8 mouse cellular contexts compared by ENCODE assay signal in genomic region chr11:19013141-19014112, GRCm38 (mm10). TPM values are rescaled to one million over a fixed set of nuclear protein-coding genes. Genes with fewer than 3 reads are reported as not detected.
DNase-seq lines count a peak whose midpoint lies in the region; ATAC-seq and TF ChIP-seq lines count a peak whose summit lies in the region.

No protein-coding gene starts in this region.

- peak overlapping the region; percentile 59 for H3K4me3 ChIP-seq in lung, adult 2 months (replicated peaks; ENCODE audit: extremely low read depth, low read depth, low read length)
- H3K4me3 ChIP-seq in embryonic facial prominence, embryonic 12.5 days: peak overlapping the region; percentile 65
- peak overlapping the region; percentile 88 for H3K4me3 ChIP-seq in hindbrain, embryonic 11.5 days (ENCODE audit: low read depth, low read length)
- peak overlapping the region; percentile 57 for H3K4me3 ChIP-seq in lung, embryonic 15.5 days
- H3K4me3 ChIP-seq in stomach, embryonic 16.5 days (replicated peaks; ENCODE audit: low read length): peak overlapping the region; percentile 88

- peak overlapping the region; percentile 85 for H3K9ac ChIP-seq in embryonic facial prominence, embryonic 12.5 days
- peak overlapping the region; percentile 99 for H3K9ac ChIP-seq in hindbrain, embryonic 11.5 days (ENCODE audit: low read depth, low read length)
- H3K9ac ChIP-seq in lung, embryonic 15.5 days: peak overlapping the region; percentile 84
- H3K9ac ChIP-seq in stomach, embryonic 16.5 days (ENCODE audit: low read length): peak overlapping the region; percentile 93

- no peak for ATAC-seq in embryonic facial prominence, embryonic 12.5 days (ENCODE audit: insufficient number of reproducible peaks, insufficient read depth, low FRiP score, low TSS enrichment)
- peak; percentile 26; the same call in 1 of the 2 replicates for ATAC-seq in hindbrain, embryonic 11.5 days (ENCODE audit: low FRiP score)
- no peak for ATAC-seq in lung, embryonic 15.5 days (ENCODE audit: borderline replicate concordance, extremely low read depth, low FRiP score, low TSS enrichment)
- ATAC-seq in stomach, embryonic 16.5 days (ENCODE audit: insufficient read depth, low FRiP score): peak; percentile 56; the same call in 1 of the 2 replicates
- ATAC-seq in granulocyte monocyte progenitor cell, adult 5-6 weeks (replicated peaks; ENCODE audit: poor library complexity, severe bottlenecking): no peak

- no peak for TF ChIP-seq CTCF in lung, adult 2 months (IDR thresholded peaks at IDR 0.05; ENCODE audit: insufficient read depth, low read length)

- peaks cover 24% of the 10 kb centered on the region for H3K27me3 ChIP-seq in embryonic facial prominence, embryonic 12.5 days
- no peaks in the 10 kb centered on the region for H3K27me3 ChIP-seq in hindbrain, embryonic 11.5 days (ENCODE audit: control insufficient read depth, insufficient read depth, low read length)
- 0 out of 2 replicates have a peak, but pooled peaks cover 3% of the 10 kb centered on the region for H3K27me3 ChIP-seq in lung, embryonic 15.5 days
- no peaks in the 10 kb centered on the region for H3K27me3 ChIP-seq in stomach, embryonic 16.5 days (ENCODE audit: control insufficient read depth, insufficient read depth, low read length)

- H3K4me2 ChIP-seq in embryonic facial prominence, embryonic 12.5 days (replicated peaks): peak overlapping the region; percentile 80
- peak overlapping the region; percentile 92 for H3K4me2 ChIP-seq in hindbrain, embryonic 11.5 days (replicated peaks; ENCODE audit: low read depth, low read length)
- peak overlapping the region; percentile 64 for H3K4me2 ChIP-seq in lung, embryonic 15.5 days
- H3K4me2 ChIP-seq in stomach, embryonic 16.5 days (ENCODE audit: low read depth, low read length): peak overlapping the region; percentile 85

- no peaks in the 10 kb centered on the region for H3K9me3 ChIP-seq in embryonic facial prominence, embryonic 12.5 days
- no peaks in the 10 kb centered on the region for H3K9me3 ChIP-seq in hindbrain, embryonic 11.5 days (ENCODE audit: control insufficient read depth, low read length)
- H3K9me3 ChIP-seq in lung, embryonic 15.5 days: no peaks in the 10 kb centered on the region
- no peaks in the 10 kb centered on the region for H3K9me3 ChIP-seq in stomach, embryonic 16.5 days (replicated peaks; ENCODE audit: control insufficient read depth, low read length)

- H3K27ac ChIP-seq in embryonic facial prominence, embryonic 12.5 days: peak overlapping the region; percentile 80
- H3K27ac ChIP-seq in hindbrain, embryonic 11.5 days (ENCODE audit: low read depth, low read length): peak overlapping the region; percentile 99
- peak overlapping the region; percentile 84 for H3K27ac ChIP-seq in lung, embryonic 15.5 days
- peak overlapping the region; percentile 95 for H3K27ac ChIP-seq in stomach, embryonic 16.5 days (ENCODE audit: low read length)

- WGBS in lung, adult 2 months: 23% methylated on average over 25 of the region's 25 CpGs
- WGBS in embryonic facial prominence, embryonic 12.5 days: 11% methylated on average over 25 of the region's 25 CpGs
- WGBS in hindbrain, embryonic 11.5 days: 7% methylated on average over 25 of the region's 25 CpGs
- WGBS in lung, embryonic 15.5 days: 10% methylated on average over 25 of the region's 25 CpGs
- 6% methylated on average over 25 of the region's 25 CpGs for WGBS in stomach, embryonic 16.5 days

- TF ChIP-seq POLR2A in lung, adult 2 months (IDR thresholded peaks at IDR 0.05; ENCODE audit: borderline replicate concordance, extremely low read depth, low read depth, low read length): no peak

- DNase-seq in lung, adult 2 months: peak; percentile 33
- no peak for DNase-seq in lung, postnatal 25 days (ENCODE audit: low spot score)
- peak; percentile 71 for DNase-seq in hindbrain, embryonic 11.5 days (ENCODE audit: low spot score)
- DNase-seq in thymus, postnatal 10 days (ENCODE audit: low spot score in 2 of 2): no peak

- peaks cover 5% of the 10 kb centered on the region for H3K4me1 ChIP-seq in lung, adult 2 months (ENCODE audit: control insufficient read depth, insufficient read depth, low read length)
- 0 out of 2 replicates have a peak, but pooled peaks cover 6% of the 10 kb centered on the region for H3K4me1 ChIP-seq in embryonic facial prominence, embryonic 12.5 days
- peaks cover 15% of the 10 kb centered on the region for H3K4me1 ChIP-seq in hindbrain, embryonic 11.5 days (replicated peaks; ENCODE audit: control insufficient read depth, insufficient read depth, low read length)
- H3K4me1 ChIP-seq in lung, embryonic 15.5 days: no peaks in the 10 kb centered on the region; the same call in 1 of the 2 replicates
- peaks cover 12% of the 10 kb centered on the region for H3K4me1 ChIP-seq in stomach, embryonic 16.5 days (ENCODE audit: control insufficient read depth, insufficient read depth, low read length)

- no peaks in the 10 kb centered on the region; the same call in 1 of the 2 replicates for H3K36me3 ChIP-seq in embryonic facial prominence, embryonic 12.5 days
- peaks cover 2% of the 10 kb centered on the region; the same call in 1 of the 2 replicates for H3K36me3 ChIP-seq in hindbrain, embryonic 11.5 days (ENCODE audit: control insufficient read depth, insufficient read depth, low read length)
- no peaks in the 10 kb centered on the region for H3K36me3 ChIP-seq in lung, embryonic 15.5 days
- H3K36me3 ChIP-seq in stomach, embryonic 16.5 days (ENCODE audit: control insufficient read depth, insufficient read depth, low read length): 0 out of 2 replicates have a peak, but pooled peaks cover 5% of the 10 kb centered on the region

RNA-seq across cellular contexts. Expression of gene Meis1, which starts 5.4 kb away (rescaled TPM):
- 26.0 and 31.3 TPM in 2 replicates for polyA plus RNA-seq in lung, adult 2 months (2012; rRNA removed)
- 108 and 113 TPM in 2 replicates for polyA plus RNA-seq in embryonic facial prominence, embryonic 12.5 days (2016; fragmentation: Nextera tagmentation; extraction: Ambion mirVana)
- 132 and 149 TPM in 2 replicates for polyA plus RNA-seq in hindbrain, embryonic 11.5 days (2014; fragmentation: Nextera tagmentation; extraction: Ambion mirVana)
- polyA plus RNA-seq in lung, embryonic 15.5 days (2015; fragmentation: Nextera tagmentation; extraction: Ambion mirVana): 112 and 116 TPM in 2 replicates
- polyA plus RNA-seq in stomach, embryonic 16.5 days (2015; fragmentation: Nextera tagmentation; extraction: Ambion mirVana): 143 and 153 TPM in 2 replicates
- total RNA-seq in granulocyte monocyte progenitor cell, adult 5-6 weeks (2014; fragmentation: Nextera tagmentation): 12.6 and 24.4 TPM in 2 replicates
- total RNA-seq in granulocyte monocyte progenitor cell, adult 5-6 weeks (2017): 15.4 and 17.6 TPM in 2 replicates

Comparison
In these comparisons a context has a peak if more than half of its experiments do, and no peak if none do; other contexts are left out.
1. DNase-seq: peak in lung, adult 2 months (single experiment) and hindbrain, embryonic 11.5 days (single experiment); none in lung, postnatal 25 days (single experiment) and thymus, postnatal 10 days (0 of 2).
2. ATAC-seq: peak in hindbrain, embryonic 11.5 days (single experiment) and stomach, embryonic 16.5 days (single experiment); none in embryonic facial prominence, embryonic 12.5 days (single experiment), lung, embryonic 15.5 days (single experiment) and granulocyte monocyte progenitor cell, adult 5-6 weeks (single experiment).
3. Peak in every context shown above with its lines, with median percentiles within 50 percentile points of each other: H3K4me3 ChIP-seq, H3K27ac ChIP-seq, H3K4me2 ChIP-seq and H3K9ac ChIP-seq.